Mouse (Mus musculus) ES-E14 (cell line): ENCODE measurements at regions not wholly inside any gene's neighbourhood (a gene's known extent, or its start where the extent isn't known, plus 50 kb on each side); places are given as distances from the start of the nearest gene placed in this dataset.

Experiments used
- DNase-seq: peaks from one replicate; pipeline ENCODE4 v3.0.0-alpha.2; 2013; ENCODE audit warnings: low read depth, low spot score
- H3K27ac ChIP-seq: 2 replicates; pipeline ENCODE4 v1.5.1; 2012; ENCODE audit warnings: low read depth, mild to moderate bottlenecking, low read length, moderate library complexity, mixed read lengths; ENCODE audit not compliant: poor library complexity, insufficient read depth, severe bottlenecking
- H3K36me3 ChIP-seq: 2 replicates; pipeline ENCODE4 v1.6.1; 2012; ENCODE audit warnings: mild to moderate bottlenecking, low read length, moderate library complexity, mixed read lengths; ENCODE audit not compliant: control insufficient read depth, poor library complexity, insufficient read depth, severe bottlenecking
- H3K4me1 ChIP-seq, 2 experiments: fragments of 150-350 bp in 1 of 2; sonication (generic) in 1 of 2; 2 replicates each; pipeline ENCODE4 v1.6.1; 2012; ENCODE audit warnings: low read length in 2 of 2, mild to moderate bottlenecking in 1 of 2, mixed read lengths in 1 of 2; ENCODE audit not compliant: control insufficient read depth in 2 of 2, insufficient read depth in 2 of 2, poor library complexity in 1 of 2
- H3K4me3 ChIP-seq, 2 experiments: fragments of 150-350 bp in 1 of 2; sonication (generic) in 1 of 2; 2 replicates each; pipeline ENCODE4 v1.5.1; 2012; ENCODE audit warnings: low read length in 2 of 2, low read depth in 1 of 2, mild to moderate bottlenecking in 1 of 2, mixed read lengths in 1 of 2; ENCODE audit not compliant: insufficient read depth in 1 of 2, poor library complexity in 1 of 2, severe bottlenecking in 1 of 2
- H3K9ac ChIP-seq: 2 replicates; pipeline ENCODE4 v1.6.1; 2012; ENCODE audit warnings: low read depth, mild to moderate bottlenecking, low read length, mixed read lengths; ENCODE audit not compliant: poor library complexity, insufficient read depth, severe bottlenecking
- H3K9me3 ChIP-seq: fragments of 150-350 bp; sonication (generic); 2 replicates; pipeline ENCODE4 v1.6.1; 2012; ENCODE audit warnings: low read depth, mild to moderate bottlenecking, low read length; ENCODE audit not compliant: control insufficient read depth, insufficient read depth
- CHD2 ChIP-seq: IDR thresholded peaks from 2 replicates; pipeline ENCODE4 v1.6.1; 2014; ENCODE audit warnings: mild to moderate bottlenecking, low read depth, low read length, inconsistent platforms
- HCFC1 ChIP-seq: IDR thresholded peaks from 2 replicates; pipeline ENCODE4 v1.6.1; 2012; ENCODE audit warnings: low read length, inconsistent platforms, borderline replicate concordance; ENCODE audit not compliant: insufficient read depth
- MAFK ChIP-seq: IDR thresholded peaks from 2 replicates; pipeline ENCODE4 v1.6.1; 2014; ENCODE audit warnings: mild to moderate bottlenecking, low read depth, low read length, inconsistent platforms; ENCODE audit not compliant: insufficient read depth
- ZC3H11A ChIP-seq: IDR thresholded peaks from 2 replicates; pipeline ENCODE4 v1.6.1; 2012; ENCODE audit warnings: low read depth, mild to moderate bottlenecking, inconsistent platforms, low read length, borderline replicate concordance
- ZNF384 ChIP-seq: IDR thresholded peaks from 2 replicates; pipeline ENCODE4 v1.6.1; 2012; ENCODE audit warnings: low read depth, low read length, inconsistent platforms
- in situ Hi-C, 2 experiments: fragments of 600-800 bp; cut with MboI; formaldehyde crosslinking; loops; one replicate each; pipeline ENCODE4 v1.15.1; 2025; ENCODE audit warnings: low sequenced_read_pairs in 2 of 2, inconsistent platforms in 1 of 2; ENCODE audit not compliant: unreplicated experiment in 2 of 2

GRCm38 (mm10) chr3:149178891-149179290 lies 188.5 kb upstream of the Adgrl2 start:
- Histone ChIP-seq H3K4me3 (no peak overlapping the region), H3K4me1 (no peaks in the 10 kb centered on the region; a peak in 1 of 4 replicates), H3K36me3 (no peaks in the 10 kb centered on the region), H3K27ac (no peak overlapping the region), H3K9me3 (no peaks in the 10 kb centered on the region), H3K9ac (no peak overlapping the region)
- in situ Hi-C loops, result no loop called here
- TF ChIP-seq ZC3H11A, result no peak
- no peak for TF ChIP-seq HCFC1
- no peak for TF ChIP-seq ZNF384
- no peak for TF ChIP-seq MAFK
- no peak for TF ChIP-seq CHD2
- DNase-seq, result no peak

- TF ChIP-seq CHD2 (no peak), HCFC1 (no peak), ZC3H11A (no peak), ZNF384 (no peak), MAFK (no peak)
- in situ Hi-C loops, result no loop called here
- Histone ChIP-seq H3K4me1 (no peaks in the 10 kb centered on the region; a peak in 1 of 4 replicates), H3K27ac (no peak overlapping the region), H3K9ac (no peak overlapping the region), H3K9me3 (no peaks in the 10 kb centered on the region), H3K4me3 (no peak overlapping the region), H3K36me3 (no peaks in the 10 kb centered on the region)
- no peak for DNase-seq
Observed at GRCm38 (mm10) chr3:149174689-149175390, 184.5 kb upstream of the Adgrl2 start.

GRCm38 (mm10) chr3:149173537-149173936 lies 183.2 kb upstream of the Adgrl2 start:
- Histone ChIP-seq H3K27ac (no peak overlapping the region), H3K9ac (no peak overlapping the region), H3K9me3 (no peaks in the 10 kb centered on the region), H3K4me1 (no peaks in the 10 kb centered on the region; a peak in 1 of 4 replicates), H3K36me3 (no peaks in the 10 kb centered on the region), H3K4me3 (no peak overlapping the region)
- TF ChIP-seq CHD2 (no peak), ZC3H11A (no peak), HCFC1 (no peak), ZNF384 (no peak), MAFK (no peak)
- no peak for DNase-seq
- in situ Hi-C loops, result no loop called here

- TF ChIP-seq CHD2, result no peak
- no peaks in the 10 kb centered on the region for H3K9me3 ChIP-seq
- H3K9ac ChIP-seq, result no peak overlapping the region
- no peaks in the 10 kb centered on the region for H3K36me3 ChIP-seq
- no peak for DNase-seq
- H3K4me1 ChIP-seq, result no peaks in the 10 kb centered on the region; a peak in 1 of 4 replicates
- no peak overlapping the region for H3K27ac ChIP-seq
- no peak overlapping the region for H3K4me3 ChIP-seq
- in situ Hi-C loops, result no loop called here
Observed at GRCm38 (mm10) chr3:149171766-149172165, 181.4 kb upstream of the Adgrl2 start.

GRCm38 (mm10) chr3:149170191-149170590 lies 179.8 kb upstream of the Adgrl2 start:
- no peaks in the 10 kb centered on the region for H3K9me3 ChIP-seq
- no peaks in the 10 kb centered on the region; a peak in 1 of 4 replicates for H3K4me1 ChIP-seq
- H3K27ac ChIP-seq, result no peak overlapping the region
- H3K9ac ChIP-seq, result no peak overlapping the region
- in situ Hi-C loops, result no loop called here
- H3K4me3 ChIP-seq, result no peak overlapping the region
- no peaks in the 10 kb centered on the region for H3K36me3 ChIP-seq
- DNase-seq, result no peak
- no peak for TF ChIP-seq HCFC1
- no peak for TF ChIP-seq ZNF384
- TF ChIP-seq MAFK, result no peak
- TF ChIP-seq ZC3H11A, result no peak
- no peak for TF ChIP-seq CHD2
